Mouse (Mus musculus): ENCODE results near the gene Sema5a. TPM values are rescaled to one million over a fixed set of nuclear protein-coding genes. Genes with fewer than 3 reads are reported as not detected.

Sema5a gene
- polyA plus RNA-seq, 1 experiment, result 1.3 TPM

DNA sequence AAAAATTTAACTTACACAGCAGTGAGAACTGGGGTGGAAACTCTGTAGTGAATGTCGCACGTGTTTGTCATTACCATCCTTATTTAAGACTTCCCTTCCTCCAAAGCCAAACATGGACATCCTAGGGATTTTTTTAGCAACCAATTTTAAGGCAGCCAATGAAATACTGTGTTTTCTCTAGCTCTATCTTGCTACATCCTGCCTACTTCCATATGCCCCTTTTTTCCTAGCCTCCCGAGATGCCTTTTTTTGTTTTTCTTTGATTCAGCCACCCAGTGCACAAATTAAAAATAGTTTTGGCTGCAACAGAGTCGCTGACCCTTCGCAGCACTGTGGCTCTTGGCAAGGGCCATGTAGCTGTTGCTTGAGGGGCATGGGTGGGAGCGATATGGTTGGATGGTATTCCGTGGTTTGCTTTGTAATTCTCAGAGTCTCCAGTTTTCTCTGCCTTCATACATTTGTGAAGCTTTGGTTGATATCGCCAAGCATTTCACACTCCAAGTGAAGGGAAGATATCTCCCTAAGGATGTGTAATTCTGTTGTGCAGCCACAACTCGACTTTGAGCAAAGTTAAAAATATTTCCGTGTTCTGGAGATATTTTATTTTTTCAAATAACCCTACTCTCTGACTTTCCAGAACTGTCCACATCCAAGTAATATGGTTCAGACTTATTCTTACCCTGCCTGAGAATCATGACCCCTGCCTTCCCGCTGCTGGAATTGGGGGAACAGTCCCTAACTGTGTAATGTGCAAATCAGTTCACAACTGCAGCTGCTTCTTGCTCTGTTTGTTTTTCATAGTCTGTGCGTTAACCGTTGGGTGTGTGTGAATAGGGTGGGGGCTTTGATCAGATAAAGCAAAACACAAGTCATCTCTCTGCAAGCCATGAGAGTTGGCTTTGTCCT is 188.6 kb downstream of the Sema5a start:
- Histone ChIP-seq H3K4me3 (ENCODE audit: control insufficient read depth, insufficient read depth, low read length) (no peak overlapping the region), H3K27me3 (ENCODE audit: control insufficient read depth, insufficient read depth, low read length) (no peaks in the 10 kb centered on the region), H3K4me1 (replicated peaks; ENCODE audit: control insufficient read depth, insufficient read depth, low read length) (no peaks in the 10 kb centered on the region), H3K27ac (ENCODE audit: control insufficient read depth, insufficient read depth, low read length) (no peak overlapping the region), H3K36me3 (ENCODE audit: control insufficient read depth, insufficient read depth, low read length) (no peaks in the 10 kb centered on the region)
- WGBS, result 83% methylated on average over 13 of the region's 13 CpGs
- TF ChIP-seq POLR2A (IDR thresholded peaks at IDR 0.05; ENCODE audit: control insufficient read depth, extremely low read depth, insufficient read depth, low read length, poor library complexity) (no peak), CTCF (IDR thresholded peaks at IDR 0.05; ENCODE audit: borderline replicate concordance, control insufficient read depth, extremely low read depth, insufficient read depth, low read length, poor library complexity) (no peak)
- DNase-seq, result no peak

- H3K4me3 ChIP-seq (ENCODE audit: control insufficient read depth, insufficient read depth, low read length), result no peak overlapping the region
- TF ChIP-seq CTCF (IDR thresholded peaks at IDR 0.05; ENCODE audit: borderline replicate concordance, control insufficient read depth, extremely low read depth, insufficient read depth, low read length, poor library complexity), result no peak
- TF ChIP-seq POLR2A (IDR thresholded peaks at IDR 0.05; ENCODE audit: control insufficient read depth, extremely low read depth, insufficient read depth, low read length, poor library complexity), result no peak
- DNase-seq, result no peak
Observed at GRCm38 (mm10) chr15:32433833-32434155, 189.2 kb downstream of the Sema5a start.

GRCm38 (mm10) chr15:32434274-32434673 is 189.7 kb downstream of the Sema5a start:
- no peak for DNase-seq
- H3K4me3 ChIP-seq (ENCODE audit: control insufficient read depth, insufficient read depth, low read length), result no peak overlapping the region
- no peak overlapping the region for H3K27ac ChIP-seq (ENCODE audit: control insufficient read depth, insufficient read depth, low read length)
- no peaks in the 10 kb centered on the region for H3K36me3 ChIP-seq (ENCODE audit: control insufficient read depth, insufficient read depth, low read length)
- H3K27me3 ChIP-seq (ENCODE audit: control insufficient read depth, insufficient read depth, low read length), result no peaks in the 10 kb centered on the region
- no peaks in the 10 kb centered on the region for H3K4me1 ChIP-seq (replicated peaks; ENCODE audit: control insufficient read depth, insufficient read depth, low read length)
- TF ChIP-seq POLR2A (IDR thresholded peaks at IDR 0.05; ENCODE audit: control insufficient read depth, extremely low read depth, insufficient read depth, low read length, poor library complexity) (no peak), CTCF (IDR thresholded peaks at IDR 0.05; ENCODE audit: borderline replicate concordance, control insufficient read depth, extremely low read depth, insufficient read depth, low read length, poor library complexity) (no peak)

More at GRCm38 (mm10) chr15:32433833-32434155, 189.2 kb downstream of the Sema5a start:
- H3K4me1 ChIP-seq (replicated peaks; ENCODE audit: control insufficient read depth, insufficient read depth, low read length), result no peaks in the 10 kb centered on the region
- no peak overlapping the region for H3K27ac ChIP-seq (ENCODE audit: control insufficient read depth, insufficient read depth, low read length)
- H3K36me3 ChIP-seq (ENCODE audit: control insufficient read depth, insufficient read depth, low read length), result no peaks in the 10 kb centered on the region
- H3K27me3 ChIP-seq (ENCODE audit: control insufficient read depth, insufficient read depth, low read length), result no peaks in the 10 kb centered on the region

DNA sequence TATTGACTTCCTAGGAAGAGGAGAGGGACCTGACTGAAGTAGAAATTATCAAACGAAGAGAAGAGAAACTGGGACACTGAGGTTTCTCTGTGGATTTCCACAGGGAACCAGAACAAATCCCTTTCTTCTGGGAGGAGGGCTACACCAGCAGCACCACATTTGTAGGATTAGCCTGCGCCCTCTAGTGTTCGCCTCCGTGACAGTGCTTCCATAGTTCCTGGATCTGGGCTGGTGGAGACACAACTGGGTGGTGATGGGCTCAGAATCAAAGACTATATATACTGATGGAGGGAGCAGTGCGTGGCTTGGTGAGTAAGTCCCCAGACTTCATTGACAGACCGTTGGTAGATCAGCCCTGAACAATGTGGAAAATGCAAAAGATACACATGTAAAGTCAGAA is 193.0 kb downstream of the Sema5a start:
- TF ChIP-seq CTCF (IDR thresholded peaks at IDR 0.05; ENCODE audit: borderline replicate concordance, control insufficient read depth, extremely low read depth, insufficient read depth, low read length, poor library complexity), result no peak
- no peak for TF ChIP-seq POLR2A (IDR thresholded peaks at IDR 0.05; ENCODE audit: control insufficient read depth, extremely low read depth, insufficient read depth, low read length, poor library complexity)
- Histone ChIP-seq H3K27ac (ENCODE audit: control insufficient read depth, insufficient read depth, low read length) (no peak overlapping the region), H3K4me1 (replicated peaks; ENCODE audit: control insufficient read depth, insufficient read depth, low read length) (no peaks in the 10 kb centered on the region), H3K27me3 (ENCODE audit: control insufficient read depth, insufficient read depth, low read length) (no peaks in the 10 kb centered on the region), H3K4me3 (ENCODE audit: control insufficient read depth, insufficient read depth, low read length) (no peak overlapping the region), H3K36me3 (ENCODE audit: control insufficient read depth, insufficient read depth, low read length) (no peaks in the 10 kb centered on the region)
- WGBS, result 21% methylated on average over 6 of the region's 6 CpGs
- DNase-seq, result peak; percentile 6

DNA sequence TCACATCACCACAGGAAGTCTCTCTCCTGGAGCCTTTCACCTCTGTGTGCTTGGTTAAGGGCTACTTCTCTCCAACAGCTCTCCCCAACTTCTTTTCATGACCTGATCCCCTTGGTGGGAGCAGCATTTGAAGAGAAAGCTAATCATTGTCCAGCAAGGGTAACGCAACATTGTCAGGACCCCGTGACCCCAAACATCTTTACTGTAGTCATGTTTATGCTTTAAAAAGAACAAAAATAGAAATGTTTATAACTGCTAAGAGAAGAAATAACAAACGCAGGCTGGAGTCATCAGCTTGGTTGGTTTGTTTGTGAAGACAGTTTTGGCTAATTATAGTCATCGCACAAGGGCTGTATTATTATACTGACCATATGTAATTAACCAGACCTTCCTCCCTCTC is 198.1 kb downstream of the Sema5a start:
- 92% methylated on average over 4 of the region's 4 CpGs for WGBS
- Histone ChIP-seq H3K4me1 (replicated peaks; ENCODE audit: control insufficient read depth, insufficient read depth, low read length) (no peaks in the 10 kb centered on the region), H3K36me3 (ENCODE audit: control insufficient read depth, insufficient read depth, low read length) (no peaks in the 10 kb centered on the region), H3K27ac (ENCODE audit: control insufficient read depth, insufficient read depth, low read length) (no peak overlapping the region), H3K27me3 (ENCODE audit: control insufficient read depth, insufficient read depth, low read length) (no peaks in the 10 kb centered on the region), H3K4me3 (ENCODE audit: control insufficient read depth, insufficient read depth, low read length) (no peak overlapping the region)
- TF ChIP-seq POLR2A (IDR thresholded peaks at IDR 0.05; ENCODE audit: control insufficient read depth, extremely low read depth, insufficient read depth, low read length, poor library complexity) (no peak), CTCF (IDR thresholded peaks at IDR 0.05; ENCODE audit: borderline replicate concordance, control insufficient read depth, extremely low read depth, insufficient read depth, low read length, poor library complexity) (no peak)
- no peak for DNase-seq

GRCm38 (mm10) chr15:32447558-32448349 is 203.1 kb downstream of the Sema5a start:
- Histone ChIP-seq H3K27ac (ENCODE audit: control insufficient read depth, insufficient read depth, low read length) (no peak overlapping the region), H3K36me3 (ENCODE audit: control insufficient read depth, insufficient read depth, low read length) (no peaks in the 10 kb centered on the region), H3K4me1 (replicated peaks; ENCODE audit: control insufficient read depth, insufficient read depth, low read length) (no peaks in the 10 kb centered on the region), H3K4me3 (ENCODE audit: control insufficient read depth, insufficient read depth, low read length) (no peak overlapping the region), H3K27me3 (ENCODE audit: control insufficient read depth, insufficient read depth, low read length) (no peaks in the 10 kb centered on the region)
- 92% methylated on average over 7 of the region's 7 CpGs for WGBS
- no peak for TF ChIP-seq POLR2A (IDR thresholded peaks at IDR 0.05; ENCODE audit: control insufficient read depth, extremely low read depth, insufficient read depth, low read length, poor library complexity)
- TF ChIP-seq CTCF (IDR thresholded peaks at IDR 0.05; ENCODE audit: borderline replicate concordance, control insufficient read depth, extremely low read depth, insufficient read depth, low read length, poor library complexity), result no peak
- DNase-seq, result no peak
